Mouse (Mus musculus): ENCODE measurements at regions not wholly inside any gene's neighbourhood (a gene's known extent, or its start where the extent isn't known, plus 50 kb on each side); places are given as distances from the start of the nearest gene placed in this dataset.
A peak's percentile ranks its signal among the peaks of the same experiment; 100 is the strongest.

DNA sequence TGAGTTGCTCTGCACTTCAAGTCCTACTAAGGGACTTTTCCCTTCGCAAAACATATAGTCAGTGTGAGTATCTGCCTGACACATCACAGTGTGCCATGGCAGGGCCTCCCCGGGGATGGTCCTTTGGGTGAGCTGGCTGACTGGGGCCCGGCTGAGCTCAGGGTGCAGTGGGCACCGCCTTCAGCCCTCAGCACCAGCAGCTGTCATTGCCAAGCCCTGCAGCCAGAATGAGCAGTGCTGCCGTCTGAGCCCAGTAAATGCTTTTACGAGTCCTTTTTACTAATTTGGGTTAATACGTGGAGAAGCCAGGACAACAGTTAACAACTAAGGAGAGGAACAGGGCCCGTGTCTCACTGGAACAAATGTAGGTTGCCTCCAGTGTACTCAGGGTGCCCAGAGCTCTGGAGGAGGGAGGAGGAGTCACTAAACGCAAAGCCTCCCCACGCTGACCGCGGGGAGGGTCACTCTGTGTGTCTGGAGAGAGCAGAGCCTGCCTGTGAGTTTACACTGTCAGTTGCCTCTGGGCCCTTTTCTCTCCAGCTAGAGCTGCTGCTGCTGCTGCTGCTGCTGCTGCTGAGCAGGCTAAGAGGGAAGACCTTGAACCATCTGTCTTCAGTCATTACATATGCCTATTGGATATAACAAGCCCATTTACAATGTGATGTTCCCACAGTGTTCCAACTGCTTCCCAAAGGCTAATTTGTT, 60.1 kb upstream of the Vps8 start:
- DNase-seq: no peak

DNA sequence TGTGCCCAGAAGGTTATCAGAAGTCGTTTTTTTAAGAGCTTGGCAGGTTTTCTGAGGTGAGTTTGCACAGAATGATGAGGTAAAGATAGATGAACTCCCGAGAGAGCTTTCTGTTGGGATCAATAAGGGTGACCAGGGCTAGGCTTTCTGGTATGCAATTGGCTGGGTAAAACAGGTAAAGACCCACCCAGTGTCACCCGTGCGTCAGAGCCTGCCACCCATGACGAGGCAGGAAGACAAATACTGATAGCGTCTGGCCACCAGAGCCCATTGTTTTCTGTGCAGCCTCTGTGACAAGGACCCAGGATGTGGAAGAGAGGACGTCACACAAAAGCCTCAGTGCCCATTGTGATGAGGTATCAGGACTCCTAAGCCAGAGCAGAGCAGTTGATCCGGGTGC, 58.0 kb upstream of the Vps8 start:
- no peak for DNase-seq

GRCm38 (mm10) chr16:21367449-21367848, 55.5 kb upstream of the Vps8 start:
- DNase-seq: peak in 1 of 2 experiments; percentile 43

DNA sequence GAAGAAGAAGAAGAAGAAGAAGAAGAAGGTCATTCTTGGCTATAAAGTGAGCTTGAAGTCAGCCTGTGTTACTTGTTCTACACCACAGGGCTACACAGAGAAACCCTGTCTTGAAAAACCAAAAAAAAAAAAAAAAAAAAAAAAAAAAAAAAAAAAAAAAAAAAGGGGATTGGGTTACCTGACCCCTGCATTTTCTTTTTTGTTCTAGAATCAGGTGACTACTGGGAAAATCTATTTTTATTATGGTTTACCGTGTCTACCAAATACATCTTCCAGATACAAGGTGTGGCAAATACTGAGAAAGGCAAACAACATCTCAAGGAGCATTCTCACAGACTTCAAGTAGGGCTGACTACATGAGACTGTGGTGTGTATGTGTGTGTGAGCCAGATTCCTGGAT, 54.1 kb upstream of the Vps8 start:
- DNase-seq: no peak

GRCm38 (mm10) chr16:21369569-21370512, 53.1 kb upstream of the Vps8 start:
- no peak for DNase-seq
